Mouse (Mus musculus) CD8-positive naive resting alpha-beta T cell, adult 2 months (primary cell): ENCODE measurements around the gene Cep295.
"Not testable (repeated sequence)": the region's sequence is repeated elsewhere in the genome, so short reads cannot be mapped to it uniquely, and the experiment has no call there.

Source experiments
- DNase-seq, 2 experiments: peaks; one replicate each; pipeline ENCODE4 v3.0.0; 2022; ENCODE audit warnings: low read depth in 2 of 2, low spot score in 2 of 2

The Cep295 gene

GRCm38 (mm10) chr9:15357484-15358275 lies at the start of gene Cep295:
TSS of gene Cep295 (minus strand) at chr9:15357788.
- DNase-seq, result peak; percentile 97

- DNase-seq, result no peak
Observed at GRCm38 (mm10) chr9:15397591-15397990, 40.0 kb upstream of the Cep295 start.

DNA sequence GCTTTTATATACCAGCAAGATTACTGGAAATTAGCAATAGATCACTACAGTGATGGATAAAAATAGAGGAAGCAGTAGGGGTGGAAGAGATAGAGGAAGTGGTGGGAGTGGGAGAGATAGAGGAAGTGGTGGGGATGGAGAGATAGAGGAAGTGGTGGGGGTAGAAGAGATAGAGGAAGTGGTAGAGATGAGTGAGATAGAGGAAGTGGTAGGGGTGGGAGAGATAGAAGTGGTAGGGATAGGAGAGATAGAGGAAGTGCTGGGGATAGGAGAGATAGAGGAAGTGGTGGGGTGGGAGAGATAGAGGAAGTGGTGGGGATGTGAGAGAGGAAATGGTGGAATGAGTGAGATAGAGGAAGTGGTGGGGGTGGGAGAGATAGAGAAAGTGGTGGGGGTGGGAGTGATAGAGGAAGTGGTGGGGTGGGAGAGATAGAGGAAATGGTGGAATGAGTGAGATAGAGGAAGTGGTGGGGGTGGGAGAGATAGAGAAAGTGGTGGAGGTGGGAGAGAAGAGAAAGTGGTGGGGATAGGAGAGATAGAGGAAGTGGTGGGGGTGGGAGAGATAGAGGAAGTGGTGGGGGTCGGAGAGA lies 37.9 kb upstream of the Cep295 start:
- no peak for DNase-seq

- DNase-seq, result no peak
Observed at GRCm38 (mm10) chr9:15387075-15387643, 29.6 kb upstream of the Cep295 start.

- DNase-seq, result no peak
Observed at GRCm38 (mm10) chr9:15384266-15384665, 26.7 kb upstream of the Cep295 start.

DNA sequence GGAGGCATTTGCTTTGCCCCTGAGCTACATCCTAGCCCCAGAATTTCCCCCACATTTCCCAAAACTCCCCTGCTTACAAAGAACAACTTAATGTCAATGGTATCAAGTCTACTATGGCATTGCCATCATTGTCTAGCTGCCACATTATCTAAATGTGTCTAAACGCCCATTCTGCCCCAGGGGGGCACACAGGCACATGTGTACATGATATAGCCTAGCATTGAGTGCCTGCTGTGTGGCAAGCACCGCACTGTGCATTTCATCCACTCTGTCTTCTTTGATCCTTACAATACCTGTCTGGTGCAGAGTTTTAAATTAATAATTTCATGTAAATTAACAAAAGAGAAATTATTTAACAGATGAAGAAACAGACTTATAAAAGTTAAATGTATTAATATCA lies 8.7 kb upstream of the Cep295 start:
- no peak for DNase-seq

GRCm38 (mm10) chr9:15365856-15366255 lies 8.3 kb upstream of the Cep295 start:
- DNase-seq, result no peak

DNA sequence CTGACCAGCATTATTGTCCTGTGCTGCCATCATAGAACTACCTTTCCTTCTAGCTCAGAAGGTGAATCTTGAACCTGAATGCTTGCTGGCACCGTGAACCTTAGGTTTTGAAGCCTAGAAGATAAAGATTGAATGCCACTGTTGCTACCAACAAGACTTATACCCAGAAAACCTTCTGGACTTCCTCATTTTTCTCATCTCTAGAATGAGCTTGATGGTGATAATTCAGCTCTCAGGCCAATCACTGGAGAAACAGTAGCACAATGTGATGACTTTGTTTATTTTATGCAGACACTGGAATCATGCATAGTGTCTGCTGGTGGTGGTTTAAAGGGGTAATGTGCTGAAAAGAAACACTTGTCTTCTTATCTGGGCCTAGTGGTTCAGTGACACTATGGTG lies 7.3 kb upstream of the Cep295 start:
- no peak for DNase-seq

DNA sequence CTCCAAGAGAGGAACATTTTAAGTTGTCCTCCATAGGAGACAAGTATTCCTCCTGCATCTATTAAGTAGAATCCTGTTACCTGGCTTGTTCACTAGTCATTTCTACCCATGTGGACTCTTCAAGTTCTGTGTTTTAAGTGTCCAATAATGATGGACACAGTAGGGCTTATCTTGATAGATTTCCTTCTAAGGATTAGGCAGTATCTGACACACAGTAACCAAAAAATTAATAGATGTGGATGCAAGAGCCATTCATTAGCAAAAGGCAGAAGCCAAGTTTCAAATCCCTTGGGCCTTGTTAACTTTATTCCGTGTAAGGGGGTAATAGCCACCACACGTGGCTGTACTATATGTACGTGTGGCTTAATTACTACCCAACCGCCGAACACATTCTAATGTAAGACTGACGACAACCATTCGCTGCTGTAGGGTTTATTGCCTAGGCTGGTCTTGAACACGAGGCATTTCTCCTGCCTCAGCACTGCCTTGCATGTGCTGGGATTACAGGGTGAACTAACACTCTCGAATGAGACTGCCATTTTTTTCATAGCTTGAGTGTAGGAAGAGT lies 588 bp downstream of the Cep295 start:
- no peak for DNase-seq

DNA sequence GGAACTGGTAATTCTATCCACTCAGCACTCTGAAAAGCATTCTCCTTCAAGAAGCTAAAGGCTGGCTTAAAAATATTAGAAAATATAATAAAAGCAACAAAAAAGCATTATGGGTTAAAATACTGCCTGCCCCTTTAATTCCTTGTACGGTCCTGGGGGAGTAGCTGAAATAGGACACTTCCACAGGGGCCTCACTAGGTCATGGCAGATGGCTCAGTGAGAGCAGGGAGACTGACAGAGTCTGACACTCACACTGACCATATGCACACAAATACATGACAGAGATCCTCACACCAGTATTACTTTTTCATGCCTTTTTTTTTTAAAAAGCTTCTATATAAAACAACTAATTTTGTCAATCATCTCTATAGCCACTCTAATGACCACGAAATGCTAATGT lies 7.7 kb downstream of the Cep295 start:
- no peak for DNase-seq

GRCm38 (mm10) chr9:15337776-15338175 lies 19.8 kb downstream of the Cep295 start:
- DNase-seq, result no peak

DNA sequence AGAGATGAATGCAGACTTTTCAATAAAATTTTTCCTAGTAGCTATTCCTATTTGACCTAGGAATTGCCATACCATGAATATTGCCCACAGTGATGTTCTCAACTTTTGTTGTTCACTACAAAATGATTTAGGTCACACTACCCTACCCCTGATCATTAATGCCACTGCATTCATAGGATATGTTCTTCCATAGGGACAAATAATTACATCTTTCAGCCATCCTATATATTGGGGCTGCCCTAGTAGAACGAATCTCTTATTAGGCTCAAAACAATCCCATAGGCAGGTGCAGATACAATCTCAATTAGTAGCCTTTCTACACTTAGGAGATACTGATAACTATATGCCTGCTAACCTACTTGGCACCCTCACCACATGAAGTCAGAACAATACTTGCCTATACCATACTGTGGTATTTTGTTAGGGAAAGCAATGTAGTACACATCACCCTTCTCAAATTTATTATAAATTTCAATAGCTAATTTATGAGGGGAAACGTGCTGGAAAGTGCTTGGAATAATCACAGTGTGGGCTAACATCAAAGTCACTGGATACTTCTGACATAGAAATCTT lies 39.3 kb downstream of the Cep295 start:
- no peak for DNase-seq

DNA sequence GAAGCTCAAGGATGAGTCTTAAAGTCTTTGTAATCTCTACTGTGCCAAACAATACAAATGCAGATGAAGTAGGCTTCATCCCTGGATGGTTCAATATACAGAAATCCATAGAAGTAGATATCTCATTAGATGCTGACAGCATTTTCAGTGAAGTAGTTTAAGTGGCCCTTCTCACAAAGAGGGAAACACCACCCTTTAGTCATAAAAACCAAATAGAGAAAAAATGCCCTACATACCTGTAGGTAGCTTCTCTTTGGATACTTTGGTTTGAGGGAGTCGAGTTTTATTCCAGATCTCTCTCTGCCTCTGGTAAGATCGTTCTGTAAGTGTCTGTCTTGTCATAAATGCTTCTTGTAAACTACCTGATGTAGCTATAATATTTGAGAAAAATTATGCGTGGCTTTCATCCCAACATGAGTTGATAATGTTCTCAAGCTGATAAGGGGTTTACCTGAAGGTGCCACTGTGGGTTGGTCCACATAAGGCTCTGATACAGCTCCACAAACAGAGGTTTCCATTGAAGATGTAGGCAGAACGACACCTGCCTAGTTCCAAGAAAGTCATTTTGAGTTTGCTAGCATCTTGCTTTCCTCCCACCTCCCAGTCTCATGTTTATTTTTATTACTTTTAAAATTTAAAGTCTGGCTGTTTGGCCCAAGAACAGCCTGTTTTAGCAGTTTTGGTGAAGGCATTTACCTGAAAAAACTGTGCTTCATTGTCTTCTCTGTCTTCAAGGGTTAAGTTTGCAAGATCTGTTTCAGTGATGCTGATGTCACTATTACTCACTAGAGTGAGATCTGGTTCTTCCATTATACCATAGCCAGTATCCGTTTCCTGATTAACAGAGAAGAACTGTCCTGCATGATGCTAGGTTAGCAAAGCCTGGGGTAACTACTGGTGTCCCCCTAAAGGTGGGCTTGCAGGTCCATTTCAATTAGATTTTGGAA lies 40.1 kb downstream of the Cep295 start:
- no peak for DNase-seq

GRCm38 (mm10) chr9:15316296-15316695 lies 41.3 kb downstream of the Cep295 start:
- not testable (repeated sequence) for DNase-seq

DNA sequence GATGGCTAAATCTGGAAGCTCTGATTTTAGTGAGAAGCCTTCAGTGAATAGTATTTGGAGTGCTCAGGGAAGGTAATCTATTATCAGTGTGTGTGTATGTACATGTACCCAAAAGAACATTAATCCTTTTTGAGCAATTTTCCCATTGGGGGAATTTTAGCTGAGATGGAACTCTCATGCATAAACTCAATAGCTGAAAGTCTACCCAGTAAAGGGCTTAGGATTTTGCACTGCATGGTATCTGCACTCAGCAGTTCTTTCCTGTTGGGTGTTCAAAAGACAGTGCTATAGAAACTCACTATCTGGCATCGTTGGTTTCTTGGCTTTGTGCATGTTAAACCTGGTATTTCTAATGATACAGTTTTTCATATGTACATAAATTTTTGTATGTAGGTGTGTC lies 43.0 kb downstream of the Cep295 start:
- no peak for DNase-seq

GRCm38 (mm10) chr9:15313633-15314032 lies 44.0 kb downstream of the Cep295 start:
- no peak for DNase-seq

DNA sequence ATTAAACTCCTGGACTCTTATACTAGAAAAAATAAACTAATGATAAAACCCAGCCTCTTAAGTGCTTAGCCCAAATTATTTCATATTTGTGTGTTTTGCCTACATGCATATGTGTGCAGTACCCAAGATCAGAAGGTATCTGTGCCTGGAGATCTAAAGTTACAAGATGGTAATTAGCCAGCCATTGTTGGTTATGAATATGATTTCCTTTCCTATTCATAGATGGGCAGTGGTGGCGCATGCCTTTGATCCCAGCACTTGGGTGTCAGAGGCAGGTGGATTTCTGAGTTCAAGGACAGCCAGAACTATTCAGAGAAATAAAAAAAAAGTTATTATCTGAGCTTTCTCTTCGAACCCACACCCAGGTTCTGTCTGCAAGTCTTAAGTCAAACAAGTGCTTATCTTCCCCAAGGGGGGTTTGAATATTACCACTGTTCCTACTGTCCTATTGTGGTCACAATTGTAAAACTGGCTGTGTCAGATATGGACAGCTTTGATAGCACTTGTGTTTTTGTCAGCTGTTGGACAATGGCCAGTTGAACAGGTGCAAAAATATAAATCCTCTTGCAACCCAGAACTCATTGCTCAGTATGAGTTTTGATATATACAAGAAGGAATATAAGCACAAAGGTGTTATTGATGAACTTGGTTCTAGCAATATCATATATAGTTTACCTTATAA lies 45.4 kb downstream of the Cep295 start:
- no peak for DNase-seq

- no peak for DNase-seq
Observed at GRCm38 (mm10) chr9:15310179-15310578, 47.4 kb downstream of the Cep295 start.

GRCm38 (mm10) chr9:15309425-15309824 lies 48.2 kb downstream of the Cep295 start:
- DNase-seq, result no peak

- no peak for DNase-seq
Observed at GRCm38 (mm10) chr9:15308254-15308653, 49.3 kb downstream of the Cep295 start.
